Mouse (Mus musculus) heart, postnatal 0 days (tissue): ENCODE results near the gene Cd24a.

Experiments used
- CTCF ChIP-seq: IDR thresholded peaks from 2 replicates; pipeline ENCODE4 v1.5.1; 2016; ENCODE audit warnings: antibody characterized with exemption, control low read depth, low read depth
- EP300 ChIP-seq: IDR thresholded peaks from 2 replicates; pipeline ENCODE4 v1.6.1; 2016; ENCODE audit warnings: antibody characterized with exemption, low read depth

GRCm38 (mm10) chr10:43578366-43578753 is 276 bp downstream of the Cd24a start:
- TF ChIP-seq CTCF (no peak), EP300 (no peak)
